Mouse (Mus musculus) splenic B cell, adult 2 months (primary cell): ENCODE measurements around the gene Prss2.
A peak's percentile ranks its signal among the peaks of the same experiment; 100 is the strongest.
"Not testable (repeated sequence)": the region's sequence is repeated elsewhere in the genome, so short reads cannot be mapped to it uniquely, and the experiment has no call there.

ENCODE experiments used
- DNase-seq: peaks from one replicate; pipeline ENCODE4 v3.0.0-alpha.2; 2011; ENCODE audit warnings: low read depth, low spot score
- H3K27me3 ChIP-seq: 2 replicates; pipeline ENCODE4 v1.6.1; 2012; ENCODE audit warnings: mild to moderate bottlenecking, low read length, moderate library complexity, mixed read lengths; ENCODE audit not compliant: control insufficient read depth, poor library complexity, insufficient read depth, severe bottlenecking
- H3K36me3 ChIP-seq: 2 replicates; pipeline ENCODE4 v1.6.1; 2012; ENCODE audit warnings: mild to moderate bottlenecking, low read length, moderate library complexity, mixed read lengths; ENCODE audit not compliant: control insufficient read depth, poor library complexity, insufficient read depth, severe bottlenecking

Prss2 gene

DNA sequence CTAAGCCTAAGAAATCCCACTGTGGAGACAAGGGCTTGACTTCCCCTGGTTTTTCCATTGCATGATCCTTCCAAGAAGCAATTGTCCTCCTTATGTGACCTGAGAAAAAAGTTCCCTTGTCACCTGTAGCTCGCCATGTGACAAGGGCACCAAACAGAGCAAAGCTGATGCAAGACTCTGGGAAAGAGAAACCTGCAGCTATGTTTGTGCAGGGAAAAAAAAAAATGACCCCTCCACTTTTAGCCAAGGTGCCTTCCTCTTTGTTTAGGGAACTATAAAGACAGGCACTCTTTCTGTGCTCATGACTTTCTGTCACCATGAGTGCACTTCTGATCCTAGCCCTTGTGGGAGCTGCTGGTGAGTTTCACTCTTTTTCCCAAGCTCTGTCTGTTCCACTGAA is at the start of gene Prss2:
Prss2 (plus strand) TSS at position 301 of the 400 bp plus-strand sequence.
- no peaks in the 10 kb centered on the region for H3K36me3 ChIP-seq
- no peak for DNase-seq
- H3K27me3 ChIP-seq: no peaks in the 10 kb centered on the region

DNA sequence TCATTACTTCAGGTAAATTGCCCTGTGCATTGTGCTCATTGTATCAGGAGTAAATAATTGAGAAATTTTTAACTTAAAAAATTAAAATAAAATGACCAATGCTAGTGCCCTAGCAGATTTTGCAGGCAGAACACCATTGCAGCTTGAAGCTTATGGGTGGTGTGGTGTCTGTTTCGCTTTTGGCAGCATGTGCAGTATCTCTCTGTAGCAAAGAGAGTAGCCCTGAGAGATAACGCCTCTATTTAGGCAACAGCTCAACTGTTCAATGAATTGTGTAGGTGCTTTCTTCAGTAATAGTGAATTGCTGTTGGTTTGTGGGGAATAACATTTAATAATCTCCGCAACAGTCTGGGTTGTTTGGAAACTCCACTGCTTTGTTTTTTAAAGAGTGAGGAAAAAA is 22.2 kb upstream of the Prss2 start:
- Histone ChIP-seq H3K27me3 (no peaks in the 10 kb centered on the region), H3K36me3 (no peaks in the 10 kb centered on the region)
- no peak for DNase-seq

DNA sequence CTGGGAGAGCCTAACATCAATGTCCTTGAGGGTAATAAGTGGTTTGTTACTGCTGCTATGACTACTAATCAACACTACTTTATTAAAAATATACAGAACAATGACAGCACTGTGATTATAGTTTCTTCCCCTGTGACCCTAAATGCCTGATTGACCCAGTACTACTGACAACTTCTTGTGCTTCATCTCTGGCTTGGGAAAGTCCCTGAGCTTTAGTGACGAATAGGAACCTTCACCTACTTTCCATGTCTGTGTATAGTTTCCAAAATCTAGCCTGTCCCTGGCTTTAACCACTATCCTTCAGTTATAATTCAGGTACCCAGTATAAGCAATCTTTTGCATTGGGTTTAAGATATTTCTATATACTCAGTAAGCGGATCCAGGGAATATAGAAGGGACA is 16.7 kb upstream of the Prss2 start:
- no peak for DNase-seq
- H3K36me3 ChIP-seq: no peaks in the 10 kb centered on the region
- no peaks in the 10 kb centered on the region for H3K27me3 ChIP-seq

DNA sequence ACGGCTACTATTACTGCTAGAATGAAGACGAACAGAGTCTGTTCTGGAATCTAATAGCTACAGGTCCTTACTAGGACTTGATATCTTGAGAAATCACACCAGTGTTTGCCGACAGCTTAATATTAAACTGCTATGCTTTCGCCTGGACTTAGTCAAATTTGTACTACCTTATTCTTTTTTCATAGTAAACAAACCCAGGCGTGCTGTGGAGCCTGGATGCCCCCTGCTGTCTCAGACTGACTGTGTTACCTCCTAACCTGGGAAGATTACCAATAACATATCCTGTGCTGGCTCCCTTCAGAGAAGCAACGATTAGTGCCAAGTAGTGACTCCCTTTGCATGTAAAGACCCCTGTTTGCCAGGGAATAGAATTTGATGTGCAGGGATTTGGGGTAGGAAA is 16.3 kb upstream of the Prss2 start:
- no peak for DNase-seq
- H3K27me3 ChIP-seq: no peaks in the 10 kb centered on the region
- H3K36me3 ChIP-seq: no peaks in the 10 kb centered on the region

DNA sequence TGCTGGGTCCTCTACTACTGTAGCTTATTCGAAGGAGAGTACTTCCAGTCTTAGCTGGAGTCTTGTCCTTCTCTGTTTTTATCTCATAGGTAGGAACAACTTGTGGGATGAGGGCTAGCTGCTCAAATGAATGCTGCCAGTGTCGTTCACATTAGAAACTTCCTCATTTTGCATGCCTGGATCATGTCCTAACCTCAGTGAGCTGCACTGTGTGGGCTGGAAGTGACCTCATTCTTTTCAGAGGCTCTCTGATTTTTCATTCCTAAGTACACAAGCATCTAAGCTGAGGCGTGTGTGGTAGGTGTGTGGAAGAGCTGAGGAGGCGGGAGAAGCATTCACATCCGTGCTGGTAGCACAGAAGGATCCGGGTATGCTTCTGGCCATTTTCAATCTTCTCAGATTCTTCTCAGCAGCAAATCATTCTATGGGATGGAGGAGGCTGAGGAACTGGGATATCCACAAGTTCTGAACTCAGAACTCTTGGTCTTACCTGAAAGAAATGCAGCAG is 3.5 kb upstream of the Prss2 start:
- no peak for DNase-seq
- Histone ChIP-seq H3K27me3 (no peaks in the 10 kb centered on the region), H3K36me3 (no peaks in the 10 kb centered on the region)

DNA sequence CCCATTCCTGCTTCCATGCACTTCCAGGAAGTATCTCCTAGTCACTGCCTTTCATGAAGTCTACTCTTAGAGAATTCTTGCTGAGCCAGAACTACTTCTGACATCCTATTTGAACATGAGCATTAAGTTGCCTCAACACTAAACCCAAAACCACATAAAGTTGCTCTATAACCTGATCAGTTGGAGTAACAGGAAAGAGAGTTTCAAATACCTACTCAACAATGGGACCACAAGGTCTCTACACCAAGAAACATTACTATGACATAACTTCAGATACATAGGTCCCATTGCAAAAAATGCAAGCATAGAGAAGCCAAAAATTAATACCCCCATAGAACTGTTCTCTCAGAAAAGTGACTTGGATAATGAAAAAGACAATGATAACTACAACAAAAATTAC is 4.9 kb downstream of the Prss2 start:
- DNase-seq: no peak
- H3K27me3 ChIP-seq: no peaks in the 10 kb centered on the region
- no peaks in the 10 kb centered on the region for H3K36me3 ChIP-seq

DNA sequence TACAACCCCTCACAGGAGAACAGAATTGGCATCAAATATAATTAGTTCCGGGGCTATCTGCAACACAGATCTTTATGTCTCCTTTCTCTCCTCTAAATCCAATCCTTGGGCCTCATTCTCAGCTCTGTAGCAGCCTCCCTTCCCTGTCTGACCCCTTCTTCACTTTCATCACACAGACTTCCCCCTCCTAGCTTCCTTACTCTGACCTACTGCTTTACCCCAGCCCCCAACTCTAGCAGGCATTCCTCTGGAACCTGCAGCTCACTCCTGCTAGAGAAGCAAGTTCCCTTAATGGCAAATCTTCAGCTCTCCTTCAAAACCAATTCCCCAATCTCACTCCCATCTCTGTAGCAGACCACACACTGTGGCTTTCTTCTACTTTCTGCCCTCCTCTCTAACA is 5.8 kb downstream of the Prss2 start:
- DNase-seq: no peak
- Histone ChIP-seq H3K36me3 (no peaks in the 10 kb centered on the region), H3K27me3 (no peaks in the 10 kb centered on the region)

DNA sequence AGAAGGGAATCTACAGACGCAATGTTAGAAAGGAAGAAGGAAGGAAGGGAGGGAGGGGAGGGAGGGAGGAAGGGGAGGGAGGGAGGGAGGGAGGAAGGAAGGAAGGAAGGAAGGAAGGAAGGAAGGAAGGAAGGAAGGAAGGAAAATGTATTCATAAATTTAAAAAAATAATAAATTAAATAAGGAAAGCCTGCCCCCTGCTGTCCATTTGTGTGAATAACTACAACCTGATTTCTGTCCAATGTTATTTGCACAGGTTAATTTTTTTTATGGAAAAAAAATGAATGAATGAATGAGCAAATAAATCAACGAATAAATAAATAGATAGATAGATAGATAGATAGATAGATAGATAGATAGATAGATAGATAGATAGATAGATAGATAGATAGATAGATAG is 8.4 kb downstream of the Prss2 start:
- DNase-seq: peak; percentile 13
- H3K36me3 ChIP-seq, H3K27me3 ChIP-seq: not testable (repeated sequence)

DNA sequence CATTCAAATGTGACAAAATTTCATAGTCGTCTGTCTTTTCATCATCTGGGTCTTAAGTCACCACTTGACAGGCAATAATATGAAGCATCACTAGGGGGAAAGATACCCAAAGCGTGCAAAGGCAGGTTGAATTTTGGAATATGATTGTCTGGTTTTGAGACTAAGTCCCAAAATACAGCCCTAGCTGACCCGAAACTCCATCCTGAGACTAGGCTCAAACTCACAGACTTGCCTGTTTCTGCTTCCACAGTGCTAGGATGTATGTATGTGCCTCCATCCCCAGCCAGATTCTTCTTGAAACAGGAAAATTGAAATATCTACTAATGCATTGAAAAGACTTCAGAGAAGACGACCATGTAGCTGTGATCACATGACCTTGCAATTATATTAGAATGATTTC is 10.6 kb downstream of the Prss2 start:
- DNase-seq: no peak
- Histone ChIP-seq H3K27me3 (no peaks in the 10 kb centered on the region), H3K36me3 (no peaks in the 10 kb centered on the region)

DNA sequence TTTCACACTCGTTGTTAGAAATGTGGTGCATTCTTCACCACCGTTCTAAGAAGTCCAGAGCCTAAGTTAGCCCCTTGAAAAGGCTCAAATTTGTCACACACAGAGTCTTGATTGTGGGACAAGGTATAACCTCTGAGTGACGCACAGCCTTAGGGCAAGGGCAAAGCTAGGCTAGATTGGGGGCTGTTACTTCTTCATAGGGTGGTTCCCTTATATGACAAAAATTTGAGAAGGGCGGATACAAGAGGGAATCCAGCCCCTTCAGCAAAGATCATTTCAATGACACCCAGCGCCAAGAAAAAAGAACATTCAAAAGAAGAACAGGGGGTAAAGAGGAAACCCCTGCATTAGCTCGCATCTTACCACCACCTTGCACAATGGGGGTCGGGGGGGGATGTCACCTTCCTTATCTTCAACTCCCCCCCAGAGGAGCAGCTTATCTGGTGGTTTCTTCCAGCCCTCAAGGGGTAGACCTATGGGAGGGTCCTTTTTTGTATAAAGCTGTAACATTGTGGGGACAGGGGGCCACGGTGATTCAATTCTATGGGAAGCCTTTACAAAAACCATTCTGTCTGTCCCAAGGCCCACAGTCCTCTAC is 11.2 kb downstream of the Prss2 start:
- no peak for DNase-seq
- H3K36me3 ChIP-seq: no peaks in the 10 kb centered on the region

DNA sequence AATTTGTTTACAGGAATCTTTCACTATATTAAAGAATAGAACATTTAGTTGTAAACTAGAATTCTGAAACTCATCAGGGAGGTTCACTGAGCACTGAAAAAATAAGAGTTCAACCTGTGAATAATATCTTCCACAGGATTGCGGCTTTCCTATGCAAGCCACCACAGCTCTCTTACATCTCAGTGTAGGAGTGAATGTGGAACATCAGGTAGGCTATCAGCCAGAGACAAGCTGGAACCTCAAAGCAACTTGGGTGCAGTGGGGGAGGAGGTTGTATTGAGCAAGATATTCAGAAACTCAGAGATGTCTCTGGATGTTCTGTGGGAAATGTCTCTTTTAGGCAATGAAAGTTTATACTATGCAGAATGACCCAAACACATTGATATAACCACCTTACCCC is 15.8 kb downstream of the Prss2 start:
- Histone ChIP-seq H3K36me3 (no peaks in the 10 kb centered on the region), H3K27me3 (no peaks in the 10 kb centered on the region)
- DNase-seq: no peak

More for the DNA sequence above, 11.2 kb downstream of the Prss2 start:
- no peaks in the 10 kb centered on the region for H3K27me3 ChIP-seq

DNA sequence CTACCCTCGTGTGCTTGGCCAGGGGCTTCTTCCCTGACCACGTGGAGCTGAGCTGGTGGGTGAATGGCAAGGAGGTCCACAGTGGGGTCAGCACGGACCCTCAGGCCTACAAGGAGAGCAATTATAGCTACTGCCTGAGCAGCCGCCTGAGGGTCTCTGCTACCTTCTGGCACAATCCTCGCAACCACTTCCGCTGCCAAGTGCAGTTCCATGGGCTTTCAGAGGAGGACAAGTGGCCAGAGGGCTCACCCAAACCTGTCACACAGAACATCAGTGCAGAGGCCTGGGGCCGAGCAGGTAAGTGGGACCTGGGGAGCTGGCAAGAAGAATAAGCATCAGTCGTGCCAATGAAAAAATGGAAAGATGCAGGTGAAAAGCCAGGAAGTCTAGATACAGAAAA is 16.7 kb downstream of the Prss2 start:
- H3K36me3 ChIP-seq, H3K27me3 ChIP-seq, DNase-seq: not testable (repeated sequence)

DNA sequence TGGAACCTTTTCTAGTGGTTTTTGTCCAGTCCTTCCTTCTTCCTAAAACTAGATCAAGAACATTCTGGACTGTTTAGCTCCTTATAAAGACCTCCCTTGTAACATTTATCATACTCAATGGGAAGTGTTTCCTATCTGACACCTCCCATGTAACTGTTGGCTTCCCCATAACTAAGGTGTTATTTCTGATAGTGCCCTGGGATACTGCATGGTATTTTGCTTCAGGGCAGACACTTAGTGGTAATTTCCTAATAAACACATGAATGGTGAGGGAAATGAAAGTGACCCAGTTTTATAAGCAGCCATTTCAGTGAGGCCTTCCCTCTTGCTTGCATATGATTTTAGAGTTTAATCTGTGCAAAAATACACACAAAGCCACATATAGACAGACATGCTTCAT is 19.2 kb downstream of the Prss2 start:
- DNase-seq: no peak
- no peaks in the 10 kb centered on the region for H3K27me3 ChIP-seq
- no peaks in the 10 kb centered on the region for H3K36me3 ChIP-seq

DNA sequence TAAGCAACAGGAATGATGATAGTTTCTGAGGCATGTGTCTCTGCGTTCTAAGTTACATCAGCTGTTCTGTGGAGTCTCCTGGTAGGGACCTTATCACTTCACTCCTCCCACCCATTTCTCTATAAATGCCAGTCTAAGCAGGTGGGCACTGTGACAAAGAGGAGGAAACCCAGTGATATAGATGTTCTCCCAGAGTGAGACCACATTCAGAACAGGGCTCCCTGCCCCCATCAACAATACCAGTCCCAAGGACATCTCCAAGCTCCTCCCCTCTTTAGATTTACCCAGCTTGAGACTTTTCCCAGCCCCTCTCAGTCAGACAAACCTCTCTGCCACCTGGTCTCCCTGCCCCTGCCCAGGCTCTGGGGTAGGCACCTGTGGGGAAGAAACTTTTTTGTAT is 20.2 kb downstream of the Prss2 start:
- no peak for DNase-seq
- no peaks in the 10 kb centered on the region for H3K36me3 ChIP-seq
- no peaks in the 10 kb centered on the region for H3K27me3 ChIP-seq

DNA sequence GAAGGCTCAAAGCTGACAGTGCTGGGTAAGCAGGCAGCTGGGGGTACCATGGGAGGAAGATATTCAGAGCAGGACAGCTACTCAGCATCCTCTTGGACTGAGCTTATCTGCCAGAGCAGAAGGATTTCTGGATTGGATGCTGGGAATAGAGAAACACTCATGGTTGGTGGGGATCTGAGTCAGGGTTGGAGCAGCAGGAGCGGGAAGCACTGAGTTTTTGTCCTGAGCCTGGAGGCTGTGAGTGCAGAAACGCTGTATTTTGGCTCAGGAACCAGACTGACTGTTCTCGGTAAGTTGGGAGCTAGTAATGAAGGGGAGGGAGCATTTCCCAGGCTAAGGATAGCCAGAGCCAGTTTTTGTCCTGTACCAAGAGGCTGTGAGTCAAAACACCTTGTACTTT is 21.4 kb downstream of the Prss2 start:
- Histone ChIP-seq H3K36me3 (no peaks in the 10 kb centered on the region), H3K27me3 (no peaks in the 10 kb centered on the region)
- DNase-seq: no peak

DNA sequence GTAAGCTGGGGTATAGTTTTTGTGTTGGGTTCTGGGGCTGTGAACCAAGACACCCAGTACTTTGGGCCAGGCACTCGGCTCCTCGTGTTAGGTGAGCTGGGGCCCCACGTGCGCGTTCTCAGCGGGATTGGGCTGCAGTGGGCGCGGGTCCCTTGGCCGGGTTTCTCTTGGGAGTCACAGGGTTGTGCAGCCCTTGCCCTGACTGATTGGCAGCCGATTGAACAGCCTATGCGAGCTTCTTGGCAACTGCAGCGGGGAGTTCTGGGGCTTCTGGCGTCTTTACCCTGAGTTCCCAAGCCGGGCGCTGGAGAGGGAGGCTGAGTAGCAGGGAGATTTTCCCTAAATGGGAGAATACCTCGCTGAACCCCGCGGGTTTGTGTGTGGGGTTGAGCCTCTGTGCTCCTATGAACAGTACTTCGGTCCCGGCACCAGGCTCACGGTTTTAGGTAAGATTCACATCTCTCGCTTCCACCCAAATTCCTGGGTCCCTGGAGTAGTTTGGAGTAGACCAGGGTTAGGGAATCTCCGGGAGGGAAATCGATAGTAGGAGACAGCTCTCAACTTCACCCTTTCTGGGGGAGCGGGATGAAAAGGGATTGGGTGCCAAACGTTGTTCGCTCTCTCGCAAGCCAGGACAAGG is 21.9 kb downstream of the Prss2 start:
- DNase-seq: no peak
- Histone ChIP-seq H3K27me3 (no peaks in the 10 kb centered on the region), H3K36me3 (no peaks in the 10 kb centered on the region)
